8 mouse cellular contexts compared by ENCODE assay signal in the genomic region with DNA sequence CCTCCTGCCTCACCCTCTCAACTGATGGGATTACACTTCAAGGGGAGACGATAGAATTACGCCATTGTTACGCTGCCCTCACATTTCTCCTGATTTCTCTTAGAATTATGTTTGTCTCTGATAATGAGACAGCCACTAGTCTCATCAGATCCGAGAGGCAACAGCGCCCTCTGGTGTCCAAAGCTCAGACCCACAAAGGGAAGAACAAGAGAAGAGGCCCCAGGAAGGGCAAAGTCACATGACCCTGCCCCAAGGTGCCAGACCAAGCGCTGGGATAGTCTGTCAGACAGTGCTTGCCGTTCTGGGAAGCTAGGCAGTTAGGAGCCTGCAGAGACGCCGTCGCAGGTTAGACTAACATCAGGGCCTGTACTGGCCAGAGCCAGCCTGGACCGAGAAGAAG. TPM values are rescaled to one million over a fixed set of nuclear protein-coding genes. Genes with fewer than 3 reads are reported as not detected.
DNase-seq lines count a peak whose midpoint lies in the region; ATAC-seq lines count a peak whose summit lies in the region.

No protein-coding gene starts in this region.

- no peaks in the 10 kb centered on the region for H3K27me3 ChIP-seq in hindbrain, embryonic 14.5 days (ENCODE audit: control insufficient read depth, insufficient read depth, low read length)

- peaks cover 6% of the 10 kb centered on the region for H3K4me1 ChIP-seq in hindbrain, embryonic 14.5 days (replicated peaks; ENCODE audit: control insufficient read depth, insufficient read depth, low read length)

- H3K4me2 ChIP-seq in hindbrain, embryonic 14.5 days (replicated peaks): peak overlapping the region; percentile 45

- peak; percentile 80 for ATAC-seq in hindbrain, embryonic 14.5 days (ENCODE audit: low FRiP score)

- H3K4me3 ChIP-seq in hindbrain, embryonic 14.5 days (replicated peaks; ENCODE audit: low read length): no peak overlapping the region

- no peaks in the 10 kb centered on the region for H3K9me3 ChIP-seq in hindbrain, embryonic 14.5 days (ENCODE audit: control insufficient read depth, low read length)

- no peaks in the 10 kb centered on the region for H3K36me3 ChIP-seq in hindbrain, embryonic 14.5 days (replicated peaks; ENCODE audit: control insufficient read depth, insufficient read depth)

- H3K27ac ChIP-seq in hindbrain, embryonic 14.5 days: no peak overlapping the region

- DNase-seq in R1 (ENCODE audit: low read depth, low spot score): peak; percentile 95
- DNase-seq in cerebellum, postnatal 25 days: peak; percentile 95 to 97
- DNase-seq in frontal cortex, postnatal 25 days (ENCODE audit: low spot score in 2 of 2): peak; percentile 93 to 96
- peak; percentile 97 for DNase-seq in hindbrain, embryonic 14.5 days (ENCODE audit: low spot score)
- DNase-seq in layer of hippocampus, postnatal 25 days (ENCODE audit: extremely low spot score in 1 of 2, low spot score in 1 of 2): peak; percentile 92 to 100
- peak; percentile 94 for DNase-seq in lung, postnatal 25 days (ENCODE audit: low spot score)
- peak; percentile 99 for DNase-seq in retina, embryonic 14.5 days (ENCODE audit: low spot score)
- peak; percentile 93 to 97 for DNase-seq in thymus, postnatal 36 days

- peak overlapping the region; percentile 40; the same call in 1 of the 2 replicates for H3K9ac ChIP-seq in hindbrain, embryonic 14.5 days

- 2% methylated on average over 11 of the region's 11 CpGs for WGBS in hindbrain, embryonic 14.5 days

RNA-seq across cellular contexts. Expression of gene Csk, which starts 2.3 kb away (rescaled TPM):
- polyA plus RNA-seq in hindbrain, embryonic 14.5 days (2014; fragmentation: Nextera tagmentation; extraction: Ambion mirVana): 41.0 and 43.1 TPM in 2 replicates
- 10 to 100 TPM; 37.5 to 37.9 TPM for total RNA-seq in layer of hippocampus, postnatal 25 days (2021)

RNA-seq across cellular contexts. Expression of gene Cyp1a2, which starts 27.8 kb away (rescaled TPM):
- polyA plus RNA-seq in hindbrain, embryonic 14.5 days (2014; fragmentation: Nextera tagmentation; extraction: Ambion mirVana): not detected in 2 replicates
- total RNA-seq in layer of hippocampus, postnatal 25 days (2021): not detected

RNA-seq across cellular contexts. Expression of gene Cyp1a1, which starts 32.0 kb away (rescaled TPM):
- 0.10 and 0.24 TPM in 2 replicates for polyA plus RNA-seq in hindbrain, embryonic 14.5 days (2014; fragmentation: Nextera tagmentation; extraction: Ambion mirVana)
- under 1 TPM; 0.12 to 0.14 TPM for total RNA-seq in layer of hippocampus, postnatal 25 days (2021)

RNA-seq across cellular contexts. Expression of gene Lman1l, which starts 35.2 kb away (rescaled TPM):
- polyA plus RNA-seq in hindbrain, embryonic 14.5 days (2014; fragmentation: Nextera tagmentation; extraction: Ambion mirVana): not detected in 2 replicates
- not detected for total RNA-seq in layer of hippocampus, postnatal 25 days (2021)

RNA-seq across cellular contexts. Expression of gene Cplx3, which starts 49.7 kb away (rescaled TPM):
- 0.51 TPM in 1 of 2 replicates, not detected in the other for polyA plus RNA-seq in hindbrain, embryonic 14.5 days (2014; fragmentation: Nextera tagmentation; extraction: Ambion mirVana)
- 1 to 10 TPM; 2.7 to 3.0 TPM for total RNA-seq in layer of hippocampus, postnatal 25 days (2021)
